Mouse (Mus musculus) fat pad, adult 2 months (tissue): ENCODE measurements around the gene Srbd1.

Experiments used
- DNase-seq: peaks from one replicate; pipeline ENCODE4 v3.0.0-alpha.2; 2011; ENCODE audit warnings: low read depth, low spot score; ENCODE audit errors: extremely low read depth

The Srbd1 gene

DNA sequence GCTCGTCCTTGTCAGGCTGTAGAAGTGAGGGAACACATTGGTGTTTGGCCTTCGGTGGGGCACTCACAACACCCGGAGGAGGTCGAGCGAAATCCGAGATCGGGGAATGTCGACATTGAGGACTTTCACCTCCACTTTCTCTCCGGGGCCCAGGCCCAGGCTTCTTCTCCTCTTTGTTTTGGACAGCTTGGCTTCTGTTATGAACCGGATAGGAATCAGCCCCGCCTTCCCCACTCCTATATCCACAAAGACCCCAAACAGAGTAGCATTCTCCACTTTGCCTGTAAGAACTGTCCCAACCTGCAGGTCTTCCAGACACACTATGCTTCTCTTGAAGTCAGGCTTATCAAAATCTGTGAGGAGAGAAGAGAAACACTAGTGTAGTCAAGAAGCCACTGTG lies 159.8 kb downstream of the Srbd1 start:
- DNase-seq: no peak

DNA sequence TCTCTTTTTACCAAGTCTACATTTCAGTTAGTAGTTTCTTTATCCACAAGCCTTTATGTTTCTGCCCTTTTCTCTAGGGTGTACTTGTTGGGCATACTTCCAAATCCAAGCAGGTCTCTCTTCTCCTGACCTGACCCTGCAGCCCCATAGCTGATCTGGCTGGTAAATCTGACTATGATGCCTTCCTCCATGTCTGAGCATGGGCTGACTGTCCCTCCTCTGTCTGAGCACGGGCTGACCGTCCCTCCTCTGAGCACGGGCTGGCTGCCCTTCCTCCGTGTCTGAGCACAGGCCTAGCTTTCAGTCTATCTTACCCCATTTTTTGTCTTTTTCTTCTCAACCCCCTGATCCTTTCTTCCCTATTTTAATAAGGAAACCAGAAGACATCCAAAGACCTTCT lies 162.7 kb downstream of the Srbd1 start:
- no peak for DNase-seq

DNA sequence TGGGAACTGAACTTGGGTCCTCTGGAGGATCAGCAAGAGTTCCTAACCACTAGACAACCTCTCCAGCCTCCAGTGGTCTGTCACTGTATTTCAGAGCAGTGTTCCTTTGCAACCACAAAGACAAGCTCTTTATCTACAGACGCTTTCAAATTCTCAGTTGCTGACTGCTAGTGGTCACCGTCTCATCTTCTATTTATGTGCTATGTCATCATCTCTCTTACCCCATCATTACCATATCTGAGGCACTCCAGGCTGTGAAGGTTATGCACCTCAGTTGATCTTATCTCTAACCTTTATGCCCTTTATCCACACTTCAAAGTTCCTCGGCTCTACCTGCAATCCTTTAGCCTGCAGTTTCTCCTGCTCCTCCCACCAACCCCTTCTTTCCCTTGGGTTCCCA lies 163.1 kb downstream of the Srbd1 start:
- no peak for DNase-seq

DNA sequence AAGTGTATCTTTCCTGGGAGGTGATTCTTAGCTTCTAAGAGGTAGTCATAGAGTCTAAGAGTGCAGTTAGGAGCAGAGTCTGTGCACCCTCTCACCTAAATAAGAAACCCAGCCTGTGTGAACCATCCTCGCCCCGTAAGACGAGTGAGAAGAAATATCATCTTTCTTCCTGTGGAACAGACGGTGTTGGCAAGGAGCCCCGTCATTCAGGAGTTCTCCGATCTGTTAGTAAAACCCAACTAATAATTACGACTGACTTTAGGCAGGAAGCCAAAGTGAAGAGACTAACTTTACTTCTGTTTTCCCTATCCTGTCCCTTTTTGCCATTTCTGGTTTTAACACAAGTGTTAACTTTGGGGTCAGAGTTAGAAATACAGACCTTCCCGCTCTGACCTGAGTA lies 166.1 kb downstream of the Srbd1 start:
- no peak for DNase-seq

DNA sequence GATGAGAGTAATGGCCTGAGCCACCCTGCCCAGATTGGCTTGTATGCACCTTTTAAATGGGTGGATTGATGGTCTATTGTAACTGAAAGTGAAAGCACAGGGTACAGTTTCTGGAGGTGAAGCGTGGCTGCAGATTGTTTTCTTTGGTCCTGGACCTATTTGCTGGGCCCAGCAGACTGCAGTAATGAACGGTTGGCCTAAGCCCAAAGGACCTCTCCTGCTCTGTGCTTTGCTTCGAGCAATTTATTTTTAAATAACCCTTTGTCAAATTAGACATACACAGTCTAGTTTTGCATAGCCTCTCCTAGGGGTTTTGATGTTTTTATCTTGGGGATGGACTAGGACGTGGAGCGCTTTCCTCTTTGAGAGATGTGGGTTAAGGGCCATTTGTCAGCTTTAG lies 169.9 kb downstream of the Srbd1 start:
- no peak for DNase-seq

DNA sequence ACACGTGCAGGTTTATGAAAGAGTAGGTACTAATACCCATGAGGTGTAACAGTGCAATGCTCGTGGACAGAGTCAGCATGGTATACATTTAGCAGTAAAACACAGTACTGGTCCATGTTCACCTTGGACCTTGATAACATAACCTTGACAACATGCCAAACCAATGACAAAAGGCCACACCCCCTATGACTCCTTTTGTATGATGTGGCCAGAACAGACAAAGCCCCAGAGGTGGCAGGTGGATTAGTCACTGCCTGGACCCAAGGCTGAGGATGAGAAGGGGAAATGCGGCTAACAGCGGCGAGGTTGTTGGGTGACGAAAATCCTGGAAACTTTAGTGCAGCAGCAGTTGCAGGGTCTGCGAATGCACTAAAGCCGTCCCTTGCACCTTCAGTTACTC lies 170.4 kb downstream of the Srbd1 start:
- no peak for DNase-seq

DNA sequence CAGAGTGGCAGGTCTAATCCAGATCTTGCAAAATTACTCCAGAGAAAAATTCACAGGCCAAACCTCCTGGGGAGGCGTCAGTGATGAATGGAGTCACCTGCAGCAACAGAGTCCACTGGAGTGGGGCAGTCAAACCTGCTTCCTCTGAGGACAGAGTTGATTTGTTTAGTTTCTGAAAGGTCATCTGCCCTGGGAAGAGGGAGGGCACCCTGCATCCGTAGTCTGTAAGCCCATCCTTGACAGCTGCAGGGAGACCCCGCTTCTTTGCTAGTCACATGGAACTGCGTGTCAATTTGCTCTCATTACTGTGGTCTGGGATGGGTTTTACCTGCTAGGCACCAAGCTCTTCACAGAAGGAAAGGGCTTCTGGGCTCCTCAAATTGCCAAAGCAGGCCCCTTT lies 173.9 kb downstream of the Srbd1 start:
- no peak for DNase-seq

DNA sequence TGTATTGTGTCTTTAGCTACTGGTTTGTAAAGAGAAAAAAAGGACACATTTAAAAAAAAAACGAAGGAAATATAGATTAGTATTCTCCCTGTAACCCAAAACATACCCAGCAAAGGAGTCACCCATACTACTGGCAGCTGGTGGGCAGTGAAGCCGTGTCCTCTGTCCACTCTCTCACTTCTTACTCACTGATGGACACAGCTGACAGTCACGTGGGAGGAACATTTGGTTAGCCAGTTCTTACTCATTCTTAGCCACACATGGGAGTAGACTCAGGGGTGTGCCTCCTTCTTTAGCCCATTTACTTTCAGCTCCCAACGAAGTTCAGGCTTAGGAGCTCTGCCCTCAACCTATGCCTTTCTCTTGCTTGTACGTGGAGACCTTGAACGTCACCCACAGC lies 183.3 kb downstream of the Srbd1 start:
- no peak for DNase-seq

DNA sequence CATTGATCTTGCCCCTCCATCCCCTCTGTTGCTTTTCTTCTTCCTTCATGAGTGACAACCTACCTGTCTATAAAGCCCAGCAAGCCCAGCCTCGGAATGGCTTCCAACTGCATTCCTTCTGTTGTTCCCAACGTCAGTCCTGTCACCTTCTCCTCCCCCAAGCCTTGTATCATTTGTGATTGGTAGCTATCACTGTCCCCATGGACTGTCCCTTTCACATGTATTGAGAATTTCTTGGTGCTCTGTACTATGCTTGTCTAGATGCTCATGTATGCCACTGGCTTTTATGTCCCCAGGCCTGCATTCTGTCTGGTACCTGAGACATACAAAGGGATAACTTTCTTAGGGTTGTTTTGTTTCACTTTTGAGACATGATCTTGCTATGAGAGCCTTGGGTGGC lies 193.2 kb downstream of the Srbd1 start:
- DNase-seq: no peak

DNA sequence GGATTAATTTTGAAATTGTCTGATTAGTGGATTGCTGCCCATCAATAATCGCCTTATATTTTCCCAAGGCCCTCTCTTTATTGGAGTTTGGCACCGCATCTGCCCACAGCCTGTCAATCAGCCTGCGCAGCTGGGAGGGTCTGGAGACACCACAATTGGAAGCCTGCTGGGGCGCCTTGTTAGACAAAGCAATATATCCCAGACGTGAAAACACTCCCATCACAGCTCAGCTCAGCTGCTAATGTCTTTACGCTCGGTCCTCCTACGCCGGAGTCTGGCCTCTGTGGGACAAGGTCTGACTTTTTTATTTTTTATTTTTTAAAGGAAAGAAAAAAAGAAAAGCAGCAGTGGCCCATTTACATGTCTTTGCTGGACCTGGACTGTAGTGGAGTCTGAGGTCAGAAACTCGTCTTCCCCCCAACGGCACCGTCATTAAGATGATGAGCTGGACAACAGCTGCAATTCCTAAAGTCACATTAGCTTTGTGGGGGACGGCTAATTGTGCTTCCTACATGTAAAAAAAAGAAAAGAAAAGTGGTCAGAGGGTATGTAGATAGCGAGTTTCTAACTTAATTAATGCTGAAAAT lies 195.0 kb downstream of the Srbd1 start:
- DNase-seq: no peak

DNA sequence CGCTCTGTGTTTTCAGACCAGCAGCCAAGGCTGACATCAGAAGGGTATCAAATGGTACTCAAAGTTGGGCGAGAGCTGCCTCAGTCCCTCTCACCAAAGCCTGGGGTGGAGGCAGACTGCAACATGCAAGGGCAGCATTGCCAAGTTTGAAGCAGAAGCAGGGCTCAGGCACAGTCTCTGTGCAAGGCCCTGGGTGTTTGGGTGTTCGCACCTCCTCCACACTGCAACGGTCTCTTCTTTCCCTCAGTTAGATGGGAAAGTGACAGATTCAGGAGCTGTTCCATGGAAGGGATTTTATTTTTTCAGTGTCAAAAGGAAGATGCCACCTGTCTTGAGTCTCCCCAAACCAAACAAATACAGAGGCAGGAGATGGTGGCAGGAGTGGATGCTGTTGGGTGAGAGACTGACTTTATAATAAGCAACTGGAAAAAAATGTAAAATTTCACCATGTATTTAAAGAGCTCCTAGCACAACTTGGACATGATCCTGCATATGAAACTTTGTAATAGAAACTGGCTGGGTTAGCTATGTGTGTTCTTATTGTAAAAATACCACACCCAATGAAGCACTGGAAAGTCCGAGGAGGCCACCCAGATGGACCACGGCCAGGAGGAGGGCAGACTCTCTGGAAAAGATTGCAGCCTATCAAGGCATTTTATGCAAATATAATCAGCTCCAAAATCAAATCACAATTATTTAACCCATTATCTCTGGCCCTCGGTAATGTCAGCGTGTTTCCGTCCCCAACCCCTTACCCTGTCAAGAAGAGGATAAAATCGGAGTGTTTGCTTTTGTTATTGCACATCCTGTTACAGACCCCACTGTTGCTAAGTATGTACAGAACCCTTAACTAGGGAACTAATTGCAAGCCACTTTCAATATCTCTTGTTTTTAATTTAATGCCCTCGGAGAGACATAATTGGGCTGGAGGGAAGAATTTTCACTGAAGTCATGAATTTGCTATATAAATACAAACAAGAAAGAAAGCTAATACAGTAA lies 195.8 kb downstream of the Srbd1 start:
- DNase-seq: no peak

DNA sequence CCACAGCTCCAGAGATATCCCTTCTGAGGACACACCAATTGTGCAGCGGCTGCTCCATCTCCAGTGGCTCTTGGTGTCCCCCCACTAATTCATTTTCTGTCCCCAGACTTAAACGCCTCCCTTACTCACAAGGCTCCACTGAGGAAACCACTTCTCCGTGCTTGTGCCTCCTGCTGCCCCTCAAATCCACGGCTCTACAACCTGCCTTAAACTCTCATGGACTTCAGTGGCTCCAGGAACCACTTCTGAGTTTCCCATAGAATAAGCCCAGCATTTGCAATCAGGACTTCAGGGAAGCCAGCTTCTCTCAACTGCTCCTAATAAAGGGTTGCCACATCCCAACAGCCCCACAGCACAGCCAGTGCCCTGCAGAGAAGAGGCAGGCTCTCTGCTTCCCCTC lies 200.2 kb downstream of the Srbd1 start:
- no peak for DNase-seq

DNA sequence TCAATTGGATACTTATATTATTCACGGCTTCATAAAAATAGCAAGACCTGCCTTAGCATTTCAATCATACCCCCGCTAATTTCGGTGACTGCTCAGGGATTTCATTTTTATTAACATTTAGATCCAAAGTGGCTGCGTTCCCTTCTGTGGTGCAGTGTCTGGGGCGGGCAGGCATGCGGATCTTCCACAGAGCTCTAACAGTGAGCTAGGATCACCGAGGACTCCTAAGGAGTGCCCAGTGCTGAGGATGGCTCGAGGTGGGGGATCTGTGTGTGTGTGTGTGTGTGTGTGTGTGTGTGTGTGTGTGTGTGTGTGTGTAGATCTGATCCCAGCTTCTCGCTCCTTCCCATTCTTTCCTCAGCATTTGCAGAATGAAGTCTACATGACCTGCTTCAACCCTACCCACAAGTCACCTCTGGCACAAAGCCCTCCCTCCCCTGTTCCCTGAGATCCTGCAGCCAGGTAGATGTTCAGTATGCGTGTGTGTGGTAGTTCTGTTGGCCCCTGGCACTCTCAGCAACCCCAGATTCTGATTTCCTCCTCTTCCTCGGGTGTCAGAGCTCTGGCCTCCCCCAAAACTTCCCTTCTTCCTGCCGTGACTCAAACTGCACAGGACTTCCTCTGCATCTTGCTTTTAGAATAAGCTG lies 200.9 kb downstream of the Srbd1 start:
- DNase-seq: no peak

DNA sequence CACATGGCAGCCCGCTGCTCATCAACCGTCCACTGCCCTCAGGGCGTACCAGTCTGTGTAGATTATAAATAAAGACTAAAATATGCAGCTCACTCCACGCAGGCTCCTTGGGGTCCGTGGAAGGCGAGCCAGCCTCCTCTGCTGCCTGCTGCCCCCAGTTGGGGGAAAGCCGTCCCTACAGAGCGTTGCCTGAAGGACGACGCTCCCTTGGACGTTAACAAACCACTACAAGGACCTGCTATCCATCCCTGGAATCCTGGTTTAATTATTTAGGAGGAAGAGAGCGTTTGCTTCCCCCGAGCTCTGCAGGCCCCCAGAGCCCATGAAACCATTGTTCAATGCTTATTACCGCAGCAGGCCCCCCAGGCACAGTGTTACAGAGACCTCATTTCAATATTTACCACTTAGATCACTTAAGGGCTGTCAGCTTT lies 201.4 kb downstream of the Srbd1 start:
- no peak for DNase-seq

DNA sequence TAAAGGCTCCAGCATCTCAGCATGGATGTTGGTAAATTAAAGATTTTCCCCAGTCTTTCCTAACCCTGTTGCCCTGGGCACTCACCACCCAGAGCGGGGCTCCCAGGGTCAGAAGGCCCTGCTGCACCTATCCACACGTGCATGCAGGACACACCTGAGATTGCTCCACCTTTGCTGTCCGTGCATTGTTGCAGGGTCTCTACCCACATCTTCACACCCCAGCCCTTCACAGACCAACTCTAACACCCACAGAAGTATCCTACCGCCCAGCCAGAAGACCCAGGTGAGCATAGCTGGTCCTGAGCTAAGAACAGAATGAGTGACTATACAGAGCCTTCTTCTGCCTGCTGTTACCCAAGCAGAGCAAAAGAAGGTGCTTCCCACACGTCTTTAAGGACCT lies 201.9 kb downstream of the Srbd1 start:
- no peak for DNase-seq

DNA sequence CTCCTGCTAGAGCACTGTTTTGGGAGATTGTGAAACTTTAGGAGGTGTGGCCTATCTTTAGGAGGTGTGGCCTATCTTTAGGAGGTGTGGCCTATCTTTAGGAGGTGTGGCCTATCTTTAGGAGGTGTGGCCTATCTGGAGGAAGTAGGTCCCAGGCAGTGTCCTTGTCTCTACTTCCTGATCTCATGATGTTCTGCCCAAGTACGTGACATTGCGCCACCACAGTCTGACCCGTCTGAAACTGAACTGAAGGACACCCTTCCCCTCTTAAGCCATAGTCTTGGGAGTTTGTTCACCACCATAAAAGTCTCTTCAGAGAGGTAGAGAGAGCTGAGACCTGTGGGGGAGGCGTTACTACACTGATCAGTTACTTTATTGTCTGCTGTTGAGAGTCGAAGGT lies 202.9 kb downstream of the Srbd1 start:
- no peak for DNase-seq

DNA sequence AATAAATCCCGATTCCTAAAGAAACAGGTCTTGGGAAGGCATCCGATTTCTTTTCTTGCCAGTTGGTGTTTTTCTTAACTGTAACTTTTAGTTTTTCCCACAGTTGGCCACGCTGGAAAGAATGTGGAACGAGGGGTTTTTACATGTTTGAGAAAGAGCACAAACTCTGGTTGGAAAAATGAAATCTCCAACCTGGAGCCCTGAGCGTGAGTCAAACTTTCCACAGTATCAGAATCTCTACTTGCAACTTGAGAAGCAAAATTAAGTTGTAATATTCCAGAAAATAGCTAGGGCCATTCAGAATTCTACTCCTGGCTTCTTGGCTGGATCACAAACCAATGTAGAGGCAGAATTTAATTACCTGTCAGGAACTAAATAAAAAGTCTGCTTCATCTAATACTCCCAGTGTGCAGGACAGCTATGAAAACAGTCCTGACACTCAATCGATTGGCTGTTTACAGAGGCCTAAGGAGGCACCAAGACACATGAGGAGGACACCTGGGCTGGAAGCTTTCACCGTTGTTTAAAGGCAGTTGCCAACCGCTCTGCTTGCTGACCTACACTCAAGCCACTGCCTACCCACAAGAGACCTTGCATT lies 203.7 kb downstream of the Srbd1 start:
- DNase-seq: no peak

DNA sequence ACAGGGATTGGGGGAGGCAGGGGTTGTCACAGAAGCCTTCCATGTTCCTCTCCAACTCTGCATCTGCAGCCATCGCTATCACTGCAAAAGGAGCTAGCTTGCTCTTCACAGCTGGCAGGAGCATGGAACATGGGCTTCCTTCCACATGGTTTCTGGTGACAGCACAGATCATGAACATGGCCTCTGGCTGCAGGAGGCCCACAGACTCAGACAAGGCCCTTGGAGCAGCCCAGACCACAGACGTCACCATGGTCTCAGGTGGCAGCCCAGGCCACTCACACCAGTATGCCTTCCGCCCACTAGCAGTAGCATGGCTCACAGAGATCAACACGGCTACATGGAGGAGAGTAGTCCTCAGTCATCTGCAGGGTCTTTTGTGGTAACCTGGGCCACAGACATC lies 207.8 kb downstream of the Srbd1 start:
- no peak for DNase-seq

DNA sequence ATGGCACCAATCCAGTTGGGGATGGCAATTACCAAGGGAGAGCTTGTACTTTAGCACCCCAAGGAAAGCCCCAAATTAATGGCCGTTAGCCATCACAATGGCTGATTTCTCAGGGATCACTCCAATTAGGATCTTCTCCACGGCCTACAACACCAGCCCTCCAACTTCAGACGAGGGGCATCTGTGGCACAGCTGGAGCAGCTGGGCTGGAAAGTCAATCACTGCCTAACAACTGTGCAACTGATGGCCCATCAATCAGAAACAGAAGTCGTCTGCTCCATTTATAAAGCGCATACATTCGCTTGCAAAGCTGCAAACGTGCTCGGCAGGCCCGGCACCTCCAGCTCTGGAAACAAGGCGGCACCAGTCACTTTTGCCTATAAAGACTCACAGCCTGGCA lies 209.7 kb downstream of the Srbd1 start:
- no peak for DNase-seq
